Mouse (Mus musculus) CH12F3 (cell line): ENCODE measurements around the gene Phf7.

Experiments used
- in situ Hi-C: fragments of 300-500 bp; cut with MboI; formaldehyde crosslinking; loops from 2 replicates; pipeline ENCODE4 v1.14.3; 2020; ENCODE audit warnings: low sequenced_read_pairs

Phf7 gene

GRCm38 (mm10) chr14:31200038-31200437 lies 51.1 kb downstream of the Phf7 start:
- in situ Hi-C loops: no loop called here

- in situ Hi-C loops: no loop called here
Observed at GRCm38 (mm10) chr14:31199599-31199998, 51.5 kb downstream of the Phf7 start.

GRCm38 (mm10) chr14:31197547-31198516 lies 53.3 kb downstream of the Phf7 start:
- in situ Hi-C loops: no loop called here

DNA sequence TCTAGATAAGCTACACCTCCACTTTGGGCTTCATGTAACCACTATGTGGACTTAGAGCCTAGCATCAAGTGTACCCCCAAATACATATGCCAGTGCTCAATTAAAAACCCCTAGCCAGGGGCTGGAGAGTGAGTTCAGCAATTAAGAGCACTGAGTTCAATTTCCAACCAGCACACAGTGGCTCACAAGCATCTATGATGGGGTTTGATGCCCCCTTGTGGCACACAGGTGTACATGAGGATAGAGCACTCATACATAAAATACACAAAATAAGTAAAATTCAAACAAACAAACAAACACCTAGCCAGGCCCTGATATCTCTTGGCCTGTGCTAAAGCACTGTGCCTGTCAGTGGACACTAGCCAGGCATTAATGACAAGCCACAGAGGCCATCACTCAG lies 55.1 kb downstream of the Phf7 start:
- in situ Hi-C loops: no loop called here

DNA sequence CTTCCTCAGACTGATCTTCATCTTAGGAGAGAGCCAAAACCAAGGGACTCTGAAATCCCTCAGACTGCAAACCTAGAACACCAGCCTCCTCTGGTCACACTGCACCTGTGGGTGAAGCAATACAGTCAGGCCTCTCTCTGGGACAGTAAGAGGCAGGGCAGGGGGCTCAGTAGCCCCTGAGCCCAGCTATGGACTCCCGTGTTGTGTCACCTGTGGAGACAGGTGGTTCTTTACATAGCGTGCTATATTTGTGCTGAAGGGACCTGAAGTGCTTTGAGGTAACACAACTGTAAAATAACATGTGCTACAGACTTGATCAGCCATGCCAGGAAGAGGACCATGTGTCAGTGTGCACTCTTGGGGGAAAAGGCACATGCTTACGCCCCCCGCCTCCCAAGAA lies 55.6 kb downstream of the Phf7 start:
- in situ Hi-C loops: no loop called here

DNA sequence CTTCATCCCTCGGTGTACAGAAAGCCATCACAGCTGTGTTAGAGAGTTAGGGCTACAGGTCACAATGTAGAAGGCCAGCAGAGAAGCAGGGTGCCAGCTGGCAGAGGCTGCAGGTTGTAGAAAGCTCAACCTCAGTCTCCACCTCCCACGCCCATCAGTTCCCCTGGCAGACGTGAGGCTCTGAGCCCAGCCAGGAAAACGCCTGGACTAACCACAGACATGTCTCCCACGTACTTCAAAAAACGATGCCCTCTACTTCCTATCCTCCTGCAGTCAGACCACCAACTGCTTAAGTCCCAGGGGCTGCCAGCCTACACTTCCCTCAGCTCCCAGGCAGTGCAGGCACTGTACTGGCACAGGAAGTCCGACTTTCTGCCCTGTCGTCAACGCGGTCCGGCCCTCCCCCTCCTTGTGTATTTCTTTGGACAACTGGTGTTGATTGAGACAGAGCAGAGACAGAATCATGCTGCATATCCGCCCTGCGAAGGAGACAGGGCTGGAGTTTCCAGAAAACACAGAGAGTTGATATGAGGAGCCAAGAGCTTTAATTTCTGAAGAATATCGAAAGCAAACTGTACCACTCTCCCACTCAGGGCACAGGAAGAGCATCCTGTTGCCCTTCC lies 56.1 kb downstream of the Phf7 start:
- in situ Hi-C loops: no loop called here

DNA sequence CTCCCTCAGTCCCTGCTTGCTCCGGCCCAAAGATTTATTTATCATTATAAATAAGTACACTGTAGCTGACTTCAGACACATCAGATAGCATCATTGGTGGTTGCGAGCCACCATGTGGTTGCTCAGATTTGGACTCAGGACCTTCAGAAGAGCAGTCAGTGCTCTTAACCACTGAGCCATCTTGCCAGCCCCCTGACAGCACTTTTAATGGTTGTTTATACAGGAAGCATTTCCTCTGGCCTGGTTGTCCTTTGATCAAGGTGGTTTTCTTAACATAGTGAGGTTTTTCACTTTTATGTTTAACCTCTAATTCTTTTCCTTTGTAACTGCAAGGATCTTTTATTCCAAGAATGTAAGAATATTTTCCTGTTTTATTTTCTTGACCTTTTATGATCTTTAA lies 56.7 kb downstream of the Phf7 start:
- in situ Hi-C loops: no loop called here

DNA sequence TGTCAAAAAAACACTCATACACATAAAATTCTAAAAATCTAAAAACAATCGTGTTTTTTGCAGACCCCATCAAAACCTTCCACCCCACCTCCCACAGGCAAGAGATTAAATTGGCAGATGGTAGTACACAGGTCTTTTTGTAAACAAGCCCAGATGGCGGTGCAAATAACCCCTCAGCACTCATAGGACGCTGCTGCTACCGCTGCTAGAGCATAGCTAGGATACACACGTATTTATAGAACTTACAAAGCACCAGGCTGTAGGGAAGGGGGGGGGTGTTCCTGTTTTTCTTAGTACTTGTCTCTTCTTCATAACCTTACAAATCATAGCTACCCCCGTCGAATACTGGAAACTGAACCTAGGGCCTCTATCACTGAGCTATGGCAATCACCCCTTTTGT lies 57.3 kb downstream of the Phf7 start:
- in situ Hi-C loops: no loop called here

DNA sequence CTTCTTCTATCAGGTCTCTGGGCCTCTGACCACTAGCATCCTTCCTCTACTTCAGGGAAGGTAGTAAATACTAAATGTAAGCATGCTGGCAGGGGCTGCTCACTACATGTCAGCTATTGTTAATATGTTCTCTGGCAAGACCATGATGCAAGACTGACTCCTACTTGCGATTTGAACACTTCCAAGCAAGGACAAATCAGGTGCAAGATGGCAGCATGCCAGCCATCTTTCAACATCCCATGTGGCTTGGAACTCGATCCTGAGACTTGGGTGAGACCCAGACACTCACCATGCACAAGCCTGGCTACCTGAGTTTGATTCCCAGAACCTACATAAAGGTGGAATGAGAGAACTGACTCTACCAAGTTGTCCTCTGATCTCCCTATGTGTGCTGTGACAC lies 59.2 kb downstream of the Phf7 start:
- in situ Hi-C loops: no loop called here

DNA sequence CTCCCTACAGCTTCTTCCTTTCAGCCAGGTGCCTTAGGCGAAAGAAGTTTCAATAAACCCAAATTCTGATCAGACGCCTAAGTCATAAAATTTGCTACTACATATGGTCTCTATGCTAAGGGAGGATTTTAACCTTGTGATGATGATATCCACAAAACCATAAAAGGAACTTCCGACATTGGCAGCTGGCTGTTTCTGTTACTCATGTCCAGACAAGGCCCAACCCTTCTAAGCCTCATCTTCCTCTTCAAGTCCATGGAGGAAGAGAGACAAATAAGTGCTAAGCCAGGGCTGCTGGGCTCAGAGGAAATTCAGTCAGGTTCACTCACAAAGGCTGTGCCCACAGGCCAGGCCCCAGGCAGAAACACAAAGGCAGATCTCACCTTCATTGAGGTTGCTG lies 61.8 kb downstream of the Phf7 start:
- in situ Hi-C loops: no loop called here

DNA sequence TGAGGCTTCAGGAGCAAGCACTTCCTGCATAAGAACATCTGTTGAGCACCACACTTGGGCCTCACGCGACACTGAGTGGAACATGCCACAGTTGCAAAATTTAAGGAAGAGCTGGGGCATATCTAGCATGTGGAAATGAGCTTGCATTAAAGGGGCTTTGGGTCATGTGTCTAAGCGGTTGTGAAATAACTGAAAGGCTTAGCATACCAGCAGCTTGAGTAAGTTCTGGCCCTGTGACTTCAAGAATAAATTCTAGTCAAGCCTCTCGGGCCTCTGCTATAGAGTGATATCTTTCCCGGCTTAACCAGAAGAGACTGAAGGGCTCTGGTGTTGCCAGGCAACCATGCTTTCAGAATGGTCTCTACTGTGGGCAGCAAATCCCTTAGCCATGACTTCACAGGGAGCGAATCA lies 62.3 kb downstream of the Phf7 start:
- in situ Hi-C loops: no loop called here
